Mouse (Mus musculus): ENCODE results near the gene Cdc42ep2.

DNA sequence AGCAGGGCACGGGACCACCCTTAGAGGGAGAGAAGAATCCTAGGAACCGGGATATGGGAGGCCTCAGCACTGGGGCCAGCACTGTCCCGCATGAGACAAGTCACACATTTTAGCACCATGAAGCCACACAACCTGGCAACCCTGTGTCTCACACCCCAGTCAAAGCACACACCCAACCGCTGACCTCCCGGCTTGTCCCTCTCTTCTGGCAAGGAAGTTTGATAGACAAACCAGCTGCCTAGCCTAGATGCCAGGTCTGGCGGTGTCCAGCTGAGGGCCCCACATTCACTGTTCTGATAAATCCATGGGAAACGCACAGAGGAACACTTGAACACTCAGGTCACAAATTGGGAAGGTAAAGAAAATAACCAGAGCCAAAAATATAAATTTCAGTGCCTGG is 18.0 kb upstream of the Cdc42ep2 start:
- no peak for TF ChIP-seq CTCF (IDR thresholded peaks at IDR 0.05; ENCODE audit: extremely low read depth, insufficient read depth, low read length)
- no peak for TF ChIP-seq POLR2A (IDR thresholded peaks at IDR 0.05; ENCODE audit: extremely low read depth, insufficient read depth, low read length)

Measured in cortical plate, adult 2 months (tissue).